Mouse (Mus musculus) right cerebral cortex, postnatal 10 days (tissue): ENCODE data around the gene Nemp1.

ENCODE experiments used
- DNase-seq, 2 experiments: peaks; one replicate each; pipeline ENCODE4 v3.0.0; 2021; ENCODE audit warnings: low spot score in 2 of 2

The Nemp1 gene

GRCm38 (mm10) chr10:127721671-127722418 is 55.1 kb downstream of the Nemp1 start:
- no peak for DNase-seq

GRCm38 (mm10) chr10:127724178-127724577 is 57.5 kb downstream of the Nemp1 start, which contains the start of gene Tac2:
Tac2 (plus strand) TSS chr10:127724478.
- DNase-seq = no peak

- DNase-seq = no peak
These were observed 58.4 kb downstream of the Nemp1 start for GRCm38 (mm10) chr10:127725136-127725535.

- peak; percentile 49 to 59 for DNase-seq
These were observed 61.7 kb downstream of the Nemp1 start for GRCm38 (mm10) chr10:127728437-127728836.

- no peak for DNase-seq
These were observed 63.7 kb downstream of the Nemp1 start for GRCm38 (mm10) chr10:127730285-127730932.

GRCm38 (mm10) chr10:127730933-127731310 is 64.2 kb downstream of the Nemp1 start:
- DNase-seq = no peak

GRCm38 (mm10) chr10:127731397-127731796 is 64.7 kb downstream of the Nemp1 start:
- DNase-seq = no peak

- DNase-seq = no peak
These were observed 67.7 kb downstream of the Nemp1 start for GRCm38 (mm10) chr10:127734434-127734833.

GRCm38 (mm10) chr10:127736266-127736665 is 69.6 kb downstream of the Nemp1 start:
- DNase-seq = no peak

GRCm38 (mm10) chr10:127736916-127737315 is 70.2 kb downstream of the Nemp1 start:
- DNase-seq = no peak

GRCm38 (mm10) chr10:127737552-127737951 is 70.9 kb downstream of the Nemp1 start:
- DNase-seq = no peak

- no peak for DNase-seq
These were observed 71.6 kb downstream of the Nemp1 start for GRCm38 (mm10) chr10:127738151-127738882.

GRCm38 (mm10) chr10:127739083-127739660 is 72.5 kb downstream of the Nemp1 start, which contains the start of gene Zbtb39:
Zbtb39 (plus strand) TSS chr10:127739538.
- peak; percentile 78 to 82 for DNase-seq

GRCm38 (mm10) chr10:127739661-127740161 is 73.0 kb downstream of the Nemp1 start:
- no peak for DNase-seq

- DNase-seq = no peak
These were observed 78.0 kb downstream of the Nemp1 start for GRCm38 (mm10) chr10:127744661-127745060.

GRCm38 (mm10) chr10:127745886-127746285 is 79.2 kb downstream of the Nemp1 start:
- DNase-seq = no peak

GRCm38 (mm10) chr10:127747254-127747653 is 80.6 kb downstream of the Nemp1 start:
- DNase-seq = no peak

- DNase-seq = no peak
These were observed 82.3 kb downstream of the Nemp1 start for GRCm38 (mm10) chr10:127748847-127749612.

- DNase-seq = no peak
These were observed 83.6 kb downstream of the Nemp1 start for GRCm38 (mm10) chr10:127750136-127750777.
